Mouse (Mus musculus): Measurements from ENCODE around the gene Il16. TPM values are rescaled to one million over a fixed set of nuclear protein-coding genes. Genes with fewer than 3 reads are reported as not detected.

Gene Il16
- polyA plus RNA-seq, 1 experiment from 2014 or later = 0.70 TPM

DNA sequence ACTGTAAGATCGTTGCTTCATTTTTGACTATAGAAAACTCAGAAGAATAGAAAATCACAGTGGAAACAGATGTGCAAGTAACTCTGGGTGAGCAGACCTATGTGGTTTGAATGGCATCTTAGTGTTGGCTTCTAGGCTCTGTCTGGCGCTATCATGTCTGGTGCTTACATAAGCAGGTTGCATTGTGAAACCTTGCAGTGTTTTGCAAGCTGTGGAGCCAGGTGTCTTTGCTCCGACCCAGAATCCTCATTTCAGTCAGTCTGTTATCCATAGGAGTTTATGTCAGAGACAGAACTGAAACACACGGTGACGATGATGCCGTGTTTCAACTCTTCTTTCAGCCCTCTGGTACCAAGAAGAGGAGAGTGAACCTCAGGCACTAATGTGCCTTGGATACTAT is 111.7 kb downstream of the Il16 start:
- H3K9ac ChIP-seq (replicated peaks; ENCODE audit: low read length) = no peak overlapping the region
- H3K4me2 ChIP-seq (ENCODE audit: low read length) = no peak overlapping the region
- no peaks in the 10 kb centered on the region for H3K27me3 ChIP-seq (ENCODE audit: control insufficient read depth, insufficient read depth, low read length)
- DNase-seq (no peak), ATAC-seq (ENCODE audit: low FRiP score, low TSS enrichment) (no peak)
- H3K4me3 ChIP-seq (replicated peaks; ENCODE audit: low read depth, low read length) = no peak overlapping the region
- peaks cover 23% of the 10 kb centered on the region for H3K4me1 ChIP-seq (ENCODE audit: control insufficient read depth, insufficient read depth, low read length)
- H3K9me3 ChIP-seq (ENCODE audit: control insufficient read depth, low read length) = no peaks in the 10 kb centered on the region
- WGBS = 91% methylated on average over 6 of the region's 6 CpGs
- no peak overlapping the region for H3K27ac ChIP-seq (replicated peaks; ENCODE audit: low read depth, low read length)
- H3K36me3 ChIP-seq (ENCODE audit: control insufficient read depth, insufficient read depth, low read length) = no peaks in the 10 kb centered on the region

DNA sequence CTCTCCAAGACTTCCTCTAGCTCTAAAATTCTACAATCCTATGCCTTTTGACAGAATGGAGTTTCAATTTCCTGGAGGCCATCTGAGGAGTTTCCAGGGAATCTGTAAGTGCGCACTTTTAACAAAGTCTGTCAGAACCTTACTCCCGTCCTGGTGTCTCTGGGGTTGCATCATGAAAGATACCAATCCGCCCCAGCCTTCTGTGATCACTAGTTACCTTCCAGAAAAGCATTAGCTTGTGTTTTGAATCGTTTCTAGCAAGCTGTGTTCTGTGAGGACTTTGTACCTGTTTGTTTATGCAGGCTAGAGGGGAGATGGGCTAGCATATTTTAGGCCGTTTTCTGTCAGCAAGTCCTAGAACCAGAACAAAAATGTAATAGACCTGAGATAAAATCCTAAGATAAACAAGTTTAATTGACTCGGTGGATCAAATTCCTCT is 112.8 kb downstream of the Il16 start:
- no peak overlapping the region for H3K27ac ChIP-seq (replicated peaks; ENCODE audit: low read depth, low read length)
- H3K36me3 ChIP-seq (ENCODE audit: control insufficient read depth, insufficient read depth, low read length) = no peaks in the 10 kb centered on the region
- H3K4me3 ChIP-seq (replicated peaks; ENCODE audit: low read depth, low read length) = peak overlapping the region; percentile 58; the same call in 1 of the 2 replicates
- ATAC-seq (ENCODE audit: low FRiP score, low TSS enrichment) (no peak), DNase-seq (no peak)
- H3K4me1 ChIP-seq (ENCODE audit: control insufficient read depth, insufficient read depth, low read length) = peaks cover 23% of the 10 kb centered on the region
- no peaks in the 10 kb centered on the region for H3K9me3 ChIP-seq (ENCODE audit: control insufficient read depth, low read length)
- no peaks in the 10 kb centered on the region for H3K27me3 ChIP-seq (ENCODE audit: control insufficient read depth, insufficient read depth, low read length)
- WGBS = 61% methylated on average over 6 of the region's 6 CpGs
- peak overlapping the region; percentile 78 for H3K4me2 ChIP-seq (ENCODE audit: low read length)
- 0 out of 2 replicates have a peak overlapping the region, but pooled peaks have one; percentile 6 for H3K9ac ChIP-seq (replicated peaks; ENCODE audit: low read length)

DNA sequence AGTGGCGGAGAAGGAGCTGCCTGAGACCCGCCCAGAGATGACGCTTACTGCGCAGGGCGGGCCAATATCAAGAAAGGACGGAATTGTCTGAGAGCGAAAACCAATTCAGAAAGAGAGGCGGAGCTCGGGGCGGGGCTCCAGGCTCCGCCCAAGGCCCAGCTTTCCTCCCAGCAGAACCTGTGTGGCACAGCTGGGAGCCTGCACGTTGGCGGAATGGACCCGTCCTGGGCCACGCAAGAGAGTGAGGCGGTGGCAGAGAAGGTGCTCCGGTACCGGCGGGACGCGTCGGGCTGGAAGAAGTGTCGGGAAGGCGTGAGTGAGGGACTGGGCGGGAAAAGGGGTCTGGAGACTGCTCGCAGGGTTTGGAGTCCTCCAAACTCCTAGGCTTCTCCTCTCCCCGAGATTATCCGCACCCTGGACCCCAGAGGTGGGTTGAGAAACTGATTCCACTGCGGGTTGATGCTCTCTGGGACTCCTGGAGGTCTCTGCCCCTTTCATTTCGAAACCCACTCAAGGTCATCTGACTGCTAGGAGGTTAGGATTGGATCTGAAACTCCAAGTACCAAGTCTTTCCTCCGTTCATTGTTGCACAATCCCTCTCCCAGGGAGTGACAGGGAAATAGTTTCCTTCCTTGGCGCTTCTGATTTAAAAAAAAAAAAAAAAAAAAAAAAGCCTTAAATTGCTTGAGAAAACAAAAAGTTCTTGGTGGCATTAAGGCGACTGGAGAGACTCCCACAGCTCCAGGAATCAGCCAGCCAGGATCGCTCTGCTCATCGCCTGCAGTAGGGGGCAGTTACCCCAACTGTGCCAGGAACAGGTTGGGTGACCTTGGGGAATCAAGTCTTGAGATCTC is 113.5 kb downstream of the Il16 start, which contains the start of gene Stard5:
Gene Stard5 (plus strand): TSS at position 132 of the 854 bp plus-strand sequence.
- Histone ChIP-seq H3K9ac (replicated peaks; ENCODE audit: low read length) (peak within 1 kb of the TSS; percentile 64), H3K4me2 (ENCODE audit: low read length) (peak within 1 kb of the TSS; percentile 78), H3K36me3 (ENCODE audit: control insufficient read depth, insufficient read depth, low read length) (no peaks in the 10 kb centered on the region), H3K9me3 (ENCODE audit: control insufficient read depth, low read length) (no peaks in the 10 kb centered on the region), H3K27ac (replicated peaks; ENCODE audit: low read depth, low read length) (peak within 1 kb of the TSS; percentile 75), H3K4me3 (replicated peaks; ENCODE audit: low read depth, low read length) (peak within 1 kb of the TSS; percentile 58), H3K4me1 (ENCODE audit: control insufficient read depth, insufficient read depth, low read length) (peaks cover 23% of the 10 kb centered on the region), H3K27me3 (ENCODE audit: control insufficient read depth, insufficient read depth, low read length) (no peaks in the 10 kb centered on the region)
- ATAC-seq (ENCODE audit: low FRiP score, low TSS enrichment) (peak; percentile 97), DNase-seq (peak; percentile 96)
- WGBS = under 1% methylated on average over 34 of the region's 35 CpGs

- peak; percentile 36; the same call in 1 of the 2 replicates for ATAC-seq (ENCODE audit: low FRiP score, low TSS enrichment)
- peak; percentile 58 for DNase-seq
- Histone ChIP-seq H3K9me3 (ENCODE audit: control insufficient read depth, low read length) (no peaks in the 10 kb centered on the region), H3K27me3 (ENCODE audit: control insufficient read depth, insufficient read depth, low read length) (no peaks in the 10 kb centered on the region), H3K36me3 (ENCODE audit: control insufficient read depth, insufficient read depth, low read length) (no peaks in the 10 kb centered on the region), H3K27ac (replicated peaks; ENCODE audit: low read depth, low read length) (peak overlapping the region; percentile 75), H3K4me2 (ENCODE audit: low read length) (peak overlapping the region; percentile 78), H3K9ac (replicated peaks; ENCODE audit: low read length) (peak overlapping the region; percentile 64), H3K4me1 (ENCODE audit: control insufficient read depth, insufficient read depth, low read length) (peaks cover 23% of the 10 kb centered on the region), H3K4me3 (replicated peaks; ENCODE audit: low read depth, low read length) (peak overlapping the region; percentile 58)
- 15% methylated on average over 11 of the region's 11 CpGs for WGBS
Observed at GRCm38 (mm10) chr7:83631073-83631827, 114.3 kb downstream of the Il16 start.

DNA sequence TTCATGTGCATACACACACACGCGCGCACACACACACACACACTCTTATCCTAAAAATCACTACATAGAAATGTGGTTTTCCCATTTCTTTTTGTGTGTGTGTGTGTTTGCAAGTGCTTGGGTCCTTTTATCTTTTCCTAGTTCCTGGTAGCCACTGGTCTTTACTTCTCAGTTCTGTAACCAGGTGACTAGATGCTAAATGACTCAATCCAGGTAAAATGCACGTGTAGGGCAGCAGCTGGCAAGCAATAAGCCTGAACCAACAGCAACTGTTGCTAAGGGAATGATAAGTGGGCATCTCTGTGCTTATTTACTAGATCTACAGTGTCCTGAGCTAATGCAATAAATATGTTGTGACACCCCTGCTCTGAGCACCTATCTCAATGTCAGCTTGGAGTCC is 118.2 kb downstream of the Il16 start:
- 89% methylated on average over 4 of the region's 4 CpGs for WGBS
- no peak overlapping the region for H3K27ac ChIP-seq (replicated peaks; ENCODE audit: low read depth, low read length)
- no peak overlapping the region for H3K4me3 ChIP-seq (replicated peaks; ENCODE audit: low read depth, low read length)
- no peaks in the 10 kb centered on the region for H3K27me3 ChIP-seq (ENCODE audit: control insufficient read depth, insufficient read depth, low read length)
- DNase-seq (no peak), ATAC-seq (ENCODE audit: low FRiP score, low TSS enrichment) (no peak)
- no peaks in the 10 kb centered on the region for H3K9me3 ChIP-seq (ENCODE audit: control insufficient read depth, low read length)
- peaks cover 13% of the 10 kb centered on the region for H3K4me1 ChIP-seq (ENCODE audit: control insufficient read depth, insufficient read depth, low read length)
- H3K36me3 ChIP-seq (ENCODE audit: control insufficient read depth, insufficient read depth, low read length) = no peaks in the 10 kb centered on the region
- H3K4me2 ChIP-seq (ENCODE audit: low read length) = no peak overlapping the region
- no peak overlapping the region for H3K9ac ChIP-seq (replicated peaks; ENCODE audit: low read length)

DNA sequence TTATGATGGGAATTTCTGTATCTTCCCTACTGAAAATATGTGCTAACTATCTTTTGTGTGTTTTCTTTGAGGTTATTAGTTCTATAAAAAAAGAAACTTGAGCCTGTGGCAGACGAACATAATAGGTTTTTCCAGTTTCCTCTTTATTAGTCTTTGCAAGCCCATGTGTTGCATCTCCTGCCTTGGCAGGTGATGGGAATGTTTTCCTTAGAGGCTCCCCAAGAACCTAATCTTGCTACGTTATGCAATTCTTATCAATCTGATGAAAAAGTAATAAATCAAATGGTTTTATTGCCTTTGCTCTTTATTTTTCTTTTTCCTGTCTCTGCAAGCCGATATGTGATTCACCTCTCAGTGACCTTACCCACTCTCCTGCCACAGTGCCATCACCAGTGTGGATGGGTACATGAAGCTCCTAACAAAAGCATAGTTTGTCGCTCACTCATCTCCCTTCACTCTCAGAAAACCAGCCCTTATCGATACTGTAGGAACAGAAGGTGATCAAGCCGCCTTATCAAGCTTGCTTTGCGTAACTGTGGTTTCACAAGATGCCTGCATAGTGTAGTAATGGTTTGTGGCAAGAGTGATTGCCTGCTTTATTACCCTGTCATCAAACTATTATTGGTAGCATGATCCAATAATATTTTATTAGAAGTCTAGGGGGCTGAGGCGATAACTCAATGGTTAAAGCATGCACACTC is 118.8 kb downstream of the Il16 start:
- no peak overlapping the region for H3K4me3 ChIP-seq (replicated peaks; ENCODE audit: low read depth, low read length)
- peaks cover 8% of the 10 kb centered on the region for H3K4me1 ChIP-seq (ENCODE audit: control insufficient read depth, insufficient read depth, low read length)
- no peaks in the 10 kb centered on the region for H3K27me3 ChIP-seq (ENCODE audit: control insufficient read depth, insufficient read depth, low read length)
- no peak overlapping the region for H3K4me2 ChIP-seq (ENCODE audit: low read length)
- ATAC-seq (ENCODE audit: low FRiP score, low TSS enrichment) (no peak), DNase-seq (no peak)
- H3K9me3 ChIP-seq (ENCODE audit: control insufficient read depth, low read length) = no peaks in the 10 kb centered on the region
- no peak overlapping the region for H3K27ac ChIP-seq (replicated peaks; ENCODE audit: low read depth, low read length)
- H3K36me3 ChIP-seq (ENCODE audit: control insufficient read depth, insufficient read depth, low read length) = no peaks in the 10 kb centered on the region
- 94% methylated on average over 8 of the region's 8 CpGs for WGBS
- H3K9ac ChIP-seq (replicated peaks; ENCODE audit: low read length) = no peak overlapping the region

- ATAC-seq (ENCODE audit: low FRiP score, low TSS enrichment) (no peak), DNase-seq (no peak)
- H3K4me3 ChIP-seq (replicated peaks; ENCODE audit: low read depth, low read length) = no peak overlapping the region
- no peaks in the 10 kb centered on the region for H3K36me3 ChIP-seq (ENCODE audit: control insufficient read depth, insufficient read depth, low read length)
- 77% methylated on average over 1 of the region's 1 CpGs for WGBS
- H3K9ac ChIP-seq (replicated peaks; ENCODE audit: low read length) = no peak overlapping the region
- no peak overlapping the region for H3K4me2 ChIP-seq (ENCODE audit: low read length)
- no peaks in the 10 kb centered on the region for H3K9me3 ChIP-seq (ENCODE audit: control insufficient read depth, low read length)
- no peak overlapping the region for H3K27ac ChIP-seq (replicated peaks; ENCODE audit: low read depth, low read length)
- no peaks in the 10 kb centered on the region for H3K27me3 ChIP-seq (ENCODE audit: control insufficient read depth, insufficient read depth, low read length)
- no peaks in the 10 kb centered on the region for H3K4me1 ChIP-seq (ENCODE audit: control insufficient read depth, insufficient read depth, low read length)
Observed at GRCm38 (mm10) chr7:83624065-83624464, 121.5 kb downstream of the Il16 start.

GRCm38 (mm10) chr7:83622582-83622981 is 122.9 kb downstream of the Il16 start:
- H3K4me2 ChIP-seq (ENCODE audit: low read length) = no peak overlapping the region
- H3K4me3 ChIP-seq (replicated peaks; ENCODE audit: low read depth, low read length) = no peak overlapping the region
- ATAC-seq (ENCODE audit: low FRiP score, low TSS enrichment) = no peak
- 95% methylated on average over 6 of the region's 6 CpGs for WGBS
- no peak overlapping the region for H3K27ac ChIP-seq (replicated peaks; ENCODE audit: low read depth, low read length)
- H3K9me3 ChIP-seq (ENCODE audit: control insufficient read depth, low read length) = no peaks in the 10 kb centered on the region
- H3K9ac ChIP-seq (replicated peaks; ENCODE audit: low read length) = no peak overlapping the region
- no peaks in the 10 kb centered on the region for H3K4me1 ChIP-seq (ENCODE audit: control insufficient read depth, insufficient read depth, low read length)
- no peaks in the 10 kb centered on the region for H3K27me3 ChIP-seq (ENCODE audit: control insufficient read depth, insufficient read depth, low read length)
- no peaks in the 10 kb centered on the region for H3K36me3 ChIP-seq (ENCODE audit: control insufficient read depth, insufficient read depth, low read length)
- DNase-seq = no peak

Measured in midbrain, embryonic 14.5 days (tissue).